Mouse (Mus musculus): Measurements from ENCODE around the gene Jakmip3.

- no peak for TF ChIP-seq CTCF (IDR thresholded peaks at IDR 0.05; ENCODE audit: borderline replicate concordance, insufficient read depth, low read length)
- no peak for TF ChIP-seq POLR2A (IDR thresholded peaks at IDR 0.05; ENCODE audit: low read depth, low read length)
Measured at GRCm38 (mm10) chr7:139021326-139021725, 80.8 kb downstream of the Jakmip3 start.
